Mouse (Mus musculus) midbrain, postnatal 0 days (tissue): Measurements from ENCODE around the gene Col3a1. TPM values are rescaled to one million over a fixed set of nuclear protein-coding genes. Genes with fewer than 3 reads are reported as not detected.

Experiments
- ATAC-seq: fragments of 200-750 bp; cut with Nextera tagmentation; 2 replicates; pipeline ENCODE4 v1.8.0; 2017; ENCODE audit warnings: moderate number of reproducible peaks, mild to moderate bottlenecking, moderate TSS enrichment, moderate library complexity; ENCODE audit not compliant: low FRiP score
- DNase-seq: peaks from one replicate; pipeline ENCODE4 v3.0.0-alpha.2; 2015; ENCODE audit warnings: low spot score
- H3K27ac ChIP-seq: fragments of 300-500 bp; sonication (generic); 2 replicates; pipeline ENCODE4 v1.5.1; 2014; ENCODE audit warnings: low read depth, mild to moderate bottlenecking, low read length, mixed read lengths
- H3K27me3 ChIP-seq: fragments of 300-500 bp; sonication (generic); 2 replicates; pipeline ENCODE4 v1.6.1; 2014; ENCODE audit warnings: low read length, control low read depth, mixed read lengths; ENCODE audit not compliant: insufficient read depth
- H3K36me3 ChIP-seq: fragments of 300-500 bp; sonication (generic); 2 replicates; pipeline ENCODE4 v1.6.1; 2014; ENCODE audit warnings: low read length, control low read depth, mixed read lengths; ENCODE audit not compliant: insufficient read depth
- H3K4me1 ChIP-seq: fragments of 300-500 bp; sonication (generic); 2 replicates; pipeline ENCODE4 v1.6.1; 2014; ENCODE audit warnings: mild to moderate bottlenecking, control low read depth, antibody characterized with exemption, low read length, mixed read lengths; ENCODE audit not compliant: insufficient read depth
- H3K4me2 ChIP-seq: fragments of 300-500 bp; sonication (generic); 2 replicates; pipeline ENCODE4 v1.6.1; 2014; ENCODE audit warnings: low read depth, mild to moderate bottlenecking, low read length, mixed read lengths; ENCODE audit not compliant: poor library complexity, severe bottlenecking
- H3K4me3 ChIP-seq: fragments of 300-500 bp; sonication (generic); 2 replicates; pipeline ENCODE4 v1.5.1; 2014; ENCODE audit warnings: low read depth, mild to moderate bottlenecking, low read length, moderate library complexity
- H3K9ac ChIP-seq: fragments of 300-500 bp; sonication (generic); replicated peaks from 2 replicates; pipeline ENCODE4 v1.6.1; 2014; ENCODE audit warnings: mild to moderate bottlenecking, low read length, moderate library complexity, mixed read lengths; ENCODE audit not compliant: poor library complexity, severe bottlenecking
- H3K9me3 ChIP-seq: fragments of 300-500 bp; sonication (generic); 2 replicates; pipeline ENCODE4 v1.6.1; 2016; ENCODE audit warnings: low read length, control low read depth
- CTCF ChIP-seq: IDR thresholded peaks from 2 replicates; pipeline ENCODE4 v1.5.1; 2016; ENCODE audit warnings: antibody characterized with exemption, mild to moderate bottlenecking
- WGBS: fragments of 180-500 bp; shearing (Covaris S2); extraction: QIAGEN DNeasy Blood & Tissue Kit; methylation state at CpG from one replicate; pipeline ENCODE4 v1.1.7; 2014; 5-methylcytosine and 5-hydroxymethylcytosine counted together
- polyA plus RNA-seq: library from polyadenylated mRNA; unstranded; fragments of >200 nt; fragmentation: Nextera tagmentation; extraction: Ambion mirVana; gene quantifications from 2 replicates; pipeline ENCODE4 v1.2.1, GENCODE M21; 2015
- total RNA-seq: library from RNA; depleted of rRNA; stranded (reverse); fragments of >200 nt; gene quantifications from 2 replicates; pipeline ENCODE4 v1.2.3, GENCODE M21; 2014

Gene Col3a1
- total and polyA plus RNA-seq, 2 experiments from 2014 or later, result 95.9 to 124 TPM

DNA sequence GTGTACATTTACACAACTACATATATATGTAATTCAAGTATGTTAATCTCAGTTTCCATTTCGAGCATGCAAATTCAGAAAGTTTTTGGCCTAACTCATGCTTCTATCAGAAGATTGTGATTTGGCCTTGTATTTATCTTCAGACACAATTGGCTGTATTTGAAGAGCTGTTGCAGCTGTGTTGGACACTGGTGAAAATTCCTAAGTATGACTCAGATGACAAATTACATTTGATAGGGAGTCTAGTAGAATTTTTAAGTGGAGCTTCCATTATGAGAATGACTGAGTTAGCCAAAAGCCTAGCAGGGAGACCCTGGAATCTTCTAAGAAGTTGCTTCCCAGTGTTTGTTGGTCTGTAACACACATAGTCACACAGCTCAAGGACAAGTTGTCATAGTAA is 7.1 kb upstream of the Col3a1 start:
- ATAC-seq (no peak), DNase-seq (no peak)
- Histone ChIP-seq H3K4me3 (no peak overlapping the region), H3K36me3 (no peaks in the 10 kb centered on the region), H3K27ac (no peak overlapping the region), H3K27me3 (no peaks in the 10 kb centered on the region), H3K9ac (no peak overlapping the region), H3K4me1 (no peaks in the 10 kb centered on the region), H3K4me2 (no peak overlapping the region), H3K9me3 (no peaks in the 10 kb centered on the region)
- TF ChIP-seq CTCF, result no peak
- 77% methylated on average over 1 of the region's 1 CpGs for WGBS

DNA sequence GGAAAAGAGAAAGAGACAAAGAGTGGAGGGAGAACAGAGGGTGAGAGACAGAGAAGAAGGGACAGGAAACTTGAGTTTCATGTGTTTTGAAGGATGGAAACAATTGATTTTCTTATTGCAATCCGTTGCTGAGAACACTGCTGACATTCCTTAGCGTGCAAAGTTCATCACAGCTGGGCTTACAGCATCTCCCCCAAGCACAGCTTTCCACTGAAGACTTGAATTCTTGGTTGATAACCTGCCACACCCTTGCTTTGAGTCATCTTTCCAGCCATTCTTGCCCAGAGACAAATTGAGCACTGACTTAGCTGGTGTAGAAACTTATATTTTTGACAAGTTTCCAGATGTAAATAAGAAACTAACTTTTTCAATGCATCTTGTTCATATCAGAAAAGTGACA is 2.3 kb upstream of the Col3a1 start:
- no peak overlapping the region for H3K9ac ChIP-seq
- ATAC-seq (no peak), DNase-seq (no peak)
- no peak overlapping the region for H3K27ac ChIP-seq
- no peaks in the 10 kb centered on the region for H3K9me3 ChIP-seq
- H3K4me2 ChIP-seq, result no peak overlapping the region
- no peak for TF ChIP-seq CTCF
- H3K27me3 ChIP-seq, result no peaks in the 10 kb centered on the region
- 75% methylated on average over 2 of the region's 2 CpGs for WGBS
- no peaks in the 10 kb centered on the region for H3K4me1 ChIP-seq
- H3K4me3 ChIP-seq, result no peak overlapping the region
- H3K36me3 ChIP-seq, result no peaks in the 10 kb centered on the region

DNA sequence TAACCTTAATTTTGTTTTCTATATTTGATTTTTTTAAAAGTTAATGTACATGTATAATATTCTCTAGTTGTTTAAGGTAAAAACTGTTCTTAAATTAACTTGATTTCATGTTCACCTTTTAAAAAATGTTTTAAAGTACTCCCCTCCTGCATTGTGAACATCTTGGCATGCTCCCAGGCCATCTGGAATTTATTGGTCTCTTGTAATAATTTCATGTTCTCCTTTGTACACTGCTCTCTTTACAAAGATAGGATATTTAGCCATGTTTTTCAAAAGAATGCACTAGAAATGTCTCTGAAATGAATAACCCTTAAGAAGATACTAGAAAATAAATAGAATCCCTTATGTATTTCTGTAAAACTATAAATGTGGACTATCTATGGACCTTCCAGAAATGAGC is 624 bp downstream of the Col3a1 start:
- DNase-seq, result no peak
- no peaks in the 10 kb centered on the region for H3K4me1 ChIP-seq
- no peaks in the 10 kb centered on the region for H3K27me3 ChIP-seq
- no peak overlapping the region for H3K9ac ChIP-seq
- no peak overlapping the region for H3K4me2 ChIP-seq
- H3K36me3 ChIP-seq, result no peaks in the 10 kb centered on the region
- no peak overlapping the region for H3K4me3 ChIP-seq
- H3K27ac ChIP-seq, result no peak overlapping the region
- H3K9me3 ChIP-seq, result no peaks in the 10 kb centered on the region
- TF ChIP-seq CTCF, result no peak
- no peak for ATAC-seq

DNA sequence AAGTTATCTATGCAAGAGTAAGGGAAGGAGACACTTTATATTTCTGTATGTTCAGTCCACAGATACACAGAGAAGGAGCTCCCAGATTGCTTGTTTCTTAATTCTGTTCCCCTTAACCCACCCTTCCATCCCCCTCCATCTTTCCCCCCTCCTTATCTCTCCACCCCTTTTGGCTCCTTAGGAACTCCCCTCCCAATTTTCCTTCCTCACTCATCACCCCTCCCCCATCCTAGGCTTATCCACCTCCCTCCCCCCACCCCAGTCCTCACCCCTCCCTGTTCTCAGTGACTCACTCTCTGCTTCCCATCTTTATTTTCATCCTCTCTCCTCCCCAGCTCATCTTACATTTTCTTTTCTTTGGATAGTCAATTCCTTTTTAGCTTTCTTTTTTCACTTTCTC is 1.5 kb downstream of the Col3a1 start:
- no peak overlapping the region for H3K4me3 ChIP-seq
- DNase-seq, result no peak
- no peak for TF ChIP-seq CTCF
- H3K9ac ChIP-seq, result no peak overlapping the region
- no peaks in the 10 kb centered on the region for H3K4me1 ChIP-seq
- H3K36me3 ChIP-seq, result no peaks in the 10 kb centered on the region
- no peaks in the 10 kb centered on the region for H3K9me3 ChIP-seq
- H3K27ac ChIP-seq, result no peak overlapping the region
- ATAC-seq, result no peak
- no peaks in the 10 kb centered on the region for H3K27me3 ChIP-seq
- no peak overlapping the region for H3K4me2 ChIP-seq

DNA sequence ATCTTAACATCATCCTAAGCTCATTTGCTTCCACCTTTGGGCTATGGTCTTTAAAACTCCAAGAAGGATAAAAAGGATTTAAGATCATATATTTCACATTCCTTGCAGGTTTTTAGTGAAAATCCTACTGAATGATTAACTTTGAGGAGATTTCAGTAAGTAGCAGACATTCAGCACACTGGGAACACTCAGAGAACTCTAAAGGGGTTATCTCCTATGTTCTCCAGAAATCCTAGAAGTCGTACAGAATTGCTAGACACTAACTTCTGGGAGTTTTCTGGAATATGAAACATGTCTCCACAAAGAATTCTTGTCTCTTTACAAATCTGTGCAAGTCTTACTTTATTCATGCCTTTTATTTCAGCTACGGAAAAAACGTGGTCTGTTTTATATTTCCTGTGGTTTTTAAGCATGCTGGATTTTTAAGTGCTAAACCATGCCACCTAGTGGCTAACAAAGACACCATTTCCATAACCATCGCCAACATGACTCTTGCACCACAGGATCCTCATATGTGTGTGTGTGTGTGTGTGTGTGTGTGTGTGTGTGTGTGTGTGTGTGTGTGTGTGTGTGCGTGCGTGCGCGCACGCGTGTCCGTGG is 2.5 kb downstream of the Col3a1 start:
- DNase-seq, result peak; percentile 85
- Histone ChIP-seq H3K9ac (no peak overlapping the region), H3K36me3 (no peaks in the 10 kb centered on the region), H3K4me2 (peak overlapping the region; percentile 29), H3K9me3 (no peaks in the 10 kb centered on the region), H3K4me3 (no peak overlapping the region), H3K27me3 (no peaks in the 10 kb centered on the region), H3K27ac (no peak overlapping the region), H3K4me1 (no peaks in the 10 kb centered on the region)
- ATAC-seq, result no peak; the same call in 1 of the 2 replicates
- peak; percentile 86 for TF ChIP-seq CTCF
- WGBS, result 21% methylated on average over 11 of the region's 11 CpGs

DNA sequence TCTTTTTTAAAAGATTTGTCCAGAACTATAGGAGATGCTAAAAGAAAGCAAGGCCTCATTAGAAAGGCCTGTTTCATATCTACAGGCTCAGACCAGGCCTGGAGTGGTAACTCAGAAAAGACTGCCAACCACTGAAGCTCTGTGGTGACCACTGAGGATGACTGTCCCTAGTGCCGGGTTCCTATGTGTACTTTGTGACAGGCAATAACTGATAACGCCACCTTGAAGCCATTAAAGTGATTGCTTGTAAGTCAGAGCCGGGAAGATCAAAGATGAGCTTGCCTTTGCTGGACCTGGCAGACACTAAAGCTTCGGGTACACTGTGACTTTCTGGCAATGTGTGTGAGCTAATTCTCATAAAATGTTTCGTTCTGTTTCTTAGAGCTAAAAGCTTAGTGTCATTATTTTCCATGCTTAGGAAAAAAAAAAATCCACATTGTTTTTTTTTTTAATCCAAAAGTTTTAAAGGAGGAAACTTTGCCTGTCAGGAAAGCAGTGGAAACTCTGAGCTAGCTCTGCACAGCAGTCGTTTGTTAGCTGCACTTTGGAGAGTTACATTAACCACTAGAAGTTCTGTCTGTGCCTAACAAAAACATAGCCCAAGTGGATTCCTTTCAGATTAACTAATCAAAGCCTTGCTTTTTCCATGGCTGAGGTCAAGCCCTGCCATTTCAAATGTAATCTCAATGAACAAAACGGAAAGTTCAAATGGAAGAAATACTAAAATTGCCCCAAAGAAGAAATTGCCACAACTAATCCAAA is 4.6 kb downstream of the Col3a1 start:
- no peaks in the 10 kb centered on the region for H3K36me3 ChIP-seq
- H3K27me3 ChIP-seq, result no peaks in the 10 kb centered on the region
- H3K4me3 ChIP-seq, result no peak overlapping the region
- DNase-seq, result no peak
- H3K4me1 ChIP-seq, result no peaks in the 10 kb centered on the region
- no peaks in the 10 kb centered on the region for H3K9me3 ChIP-seq
- no peak overlapping the region for H3K9ac ChIP-seq
- no peak overlapping the region for H3K27ac ChIP-seq
- WGBS, result 54% methylated on average over 7 of the region's 7 CpGs
- H3K4me2 ChIP-seq, result no peak overlapping the region
- no peak for TF ChIP-seq CTCF
- ATAC-seq, result no peak
